Mouse (Mus musculus) cerebral cortex, adult 2 months (tissue): Measurements from ENCODE around the gene Ube2g1.

Source experiments
- WGBS: fragments of 180-500 bp; shearing (Covaris S2); methylation state at CpG from one replicate; pipeline ENCODE4 v1.1.7; 2018; 5-methylcytosine and 5-hydroxymethylcytosine counted together

Gene Ube2g1

GRCm38 (mm10) chr11:72718161-72718560 is 111.1 kb downstream of the Ube2g1 start:
- 78% methylated on average over 3 of the region's 3 CpGs for WGBS

DNA sequence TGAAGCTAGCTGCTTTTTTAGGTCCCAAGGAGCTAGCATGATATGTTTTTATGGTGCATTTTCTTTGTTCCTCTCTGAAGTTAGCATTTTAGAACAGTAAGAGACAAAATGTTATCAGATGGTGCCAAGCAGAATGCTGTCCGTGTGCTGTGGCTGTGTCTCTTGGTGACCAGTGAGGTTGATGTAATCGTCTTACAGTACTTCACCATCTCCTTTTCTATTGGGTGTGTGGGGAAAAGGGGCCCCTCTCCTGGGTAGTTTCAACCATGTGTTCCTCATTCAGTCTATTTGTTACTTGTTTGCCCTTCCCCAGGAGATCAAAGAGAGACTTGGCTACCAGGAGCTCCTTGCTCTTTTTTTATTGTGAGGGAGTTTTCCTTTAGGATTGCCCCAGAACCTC is 116.1 kb downstream of the Ube2g1 start:
- WGBS = 52% methylated on average over 2 of the region's 2 CpGs

- WGBS = 86% methylated on average over 3 of the region's 3 CpGs
These were observed 126.7 kb downstream of the Ube2g1 start for GRCm38 (mm10) chr11:72733736-72734135.

GRCm38 (mm10) chr11:72734840-72735518 is 127.9 kb downstream of the Ube2g1 start:
- WGBS = 57% methylated on average over 4 of the region's 4 CpGs

DNA sequence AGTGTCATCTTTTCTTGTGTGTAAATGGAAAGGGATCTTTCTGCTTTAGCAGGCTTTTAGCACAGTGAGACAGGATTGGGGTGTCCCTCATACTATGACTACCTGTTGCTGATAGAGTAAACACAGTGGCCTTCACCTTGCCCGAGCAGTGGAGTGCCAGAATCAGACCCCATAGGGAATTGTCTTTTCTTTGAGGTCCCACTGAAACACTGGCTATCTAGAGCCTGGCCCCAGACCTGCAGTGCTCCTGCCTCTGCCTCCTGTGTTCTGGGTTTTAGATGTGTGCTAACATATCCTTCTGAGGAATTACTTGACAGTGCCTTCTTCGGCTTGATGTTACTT is 128.4 kb downstream of the Ube2g1 start:
- 78% methylated on average over 2 of the region's 2 CpGs for WGBS
